Mouse (Mus musculus): ENCODE data around the gene Clmn.
"Not testable (repeated sequence)": the region's sequence is repeated elsewhere in the genome, so short reads cannot be mapped to it uniquely, and the experiment has no call there.

GRCm38 (mm10) chr12:104828986-104829385 lies 35.9 kb downstream of the Clmn start:
- TF ChIP-seq CTCF (IDR thresholded peaks at IDR 0.05; ENCODE audit: extremely low read depth, insufficient read depth, insufficient read length, insufficient replicate concordance); POLR2A (IDR thresholded peaks at IDR 0.05; ENCODE audit: low read depth, low read length): not testable (repeated sequence)

Measured in spleen, adult 2 months (tissue).